Mouse (Mus musculus): ENCODE data around the gene Hrct1. TPM values are rescaled to one million over a fixed set of nuclear protein-coding genes. Genes with fewer than 3 reads are reported as not detected.

Hrct1 gene
- polyA plus RNA-seq, 1 experiment from 2014 or later = 1.6 TPM

- H3K4me2 ChIP-seq (ENCODE audit: low read depth, low read length) = no peak within 1 kb of the TSS
- no peaks in the 10 kb centered on the region for H3K27me3 ChIP-seq (ENCODE audit: control insufficient read depth, insufficient read depth, low read length)
- no peak within 1 kb of the TSS for H3K27ac ChIP-seq (ENCODE audit: low read length)
- no peaks in the 10 kb centered on the region for H3K4me1 ChIP-seq (ENCODE audit: control insufficient read depth, insufficient read depth, low read length)
- H3K36me3 ChIP-seq (ENCODE audit: control insufficient read depth, insufficient read depth, low read length) = no peaks in the 10 kb centered on the region
- H3K4me3 ChIP-seq (replicated peaks; ENCODE audit: low read length) = no peak within 1 kb of the TSS
- ATAC-seq (ENCODE audit: insufficient read depth, low FRiP score) = no peak
- H3K9me3 ChIP-seq (replicated peaks; ENCODE audit: control insufficient read depth, low read length) = no peaks in the 10 kb centered on the region
- 86% methylated on average over 6 of the region's 6 CpGs for WGBS
- no peak within 1 kb of the TSS for H3K9ac ChIP-seq (ENCODE audit: low read length)
Measured at GRCm38 (mm10) chr4:43700707-43701106, 26.3 kb upstream of the Hrct1 start, which contains the start of gene Olfr70. Olfr70 (minus strand) TSS chr4:43700807.

DNA sequence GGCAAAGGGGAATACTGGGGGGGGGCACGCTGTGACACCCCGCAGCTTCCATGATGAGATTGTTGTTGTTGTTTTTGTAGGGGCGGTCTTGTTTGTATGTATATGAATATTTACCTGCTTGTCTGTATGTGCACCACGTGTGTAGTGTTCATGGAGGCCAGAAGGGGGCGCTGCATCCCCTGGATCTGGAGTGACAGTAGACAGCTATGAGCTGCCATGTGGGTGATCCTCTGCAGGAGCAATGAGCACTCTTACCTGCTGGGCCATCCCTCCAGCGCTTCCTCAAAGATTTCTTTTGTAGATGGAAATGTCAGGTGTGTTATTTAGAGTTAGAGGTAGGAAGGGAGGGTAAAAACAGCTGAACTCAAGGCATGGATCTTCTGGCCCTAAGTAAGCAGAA is 23.5 kb upstream of the Hrct1 start:
- no peaks in the 10 kb centered on the region for H3K4me1 ChIP-seq (ENCODE audit: control insufficient read depth, insufficient read depth, low read length)
- H3K4me2 ChIP-seq (ENCODE audit: low read depth, low read length) = no peak overlapping the region
- ATAC-seq (ENCODE audit: insufficient read depth, low FRiP score) = no peak
- H3K9me3 ChIP-seq (replicated peaks; ENCODE audit: control insufficient read depth, low read length) = no peaks in the 10 kb centered on the region
- H3K27ac ChIP-seq (ENCODE audit: low read length) = no peak overlapping the region
- no peaks in the 10 kb centered on the region for H3K36me3 ChIP-seq (ENCODE audit: control insufficient read depth, insufficient read depth, low read length)
- WGBS = 79% methylated on average over 6 of the region's 6 CpGs
- H3K9ac ChIP-seq (ENCODE audit: low read length) = no peak overlapping the region
- no peak overlapping the region for H3K4me3 ChIP-seq (replicated peaks; ENCODE audit: low read length)
- no peaks in the 10 kb centered on the region for H3K27me3 ChIP-seq (ENCODE audit: control insufficient read depth, insufficient read depth, low read length)

DNA sequence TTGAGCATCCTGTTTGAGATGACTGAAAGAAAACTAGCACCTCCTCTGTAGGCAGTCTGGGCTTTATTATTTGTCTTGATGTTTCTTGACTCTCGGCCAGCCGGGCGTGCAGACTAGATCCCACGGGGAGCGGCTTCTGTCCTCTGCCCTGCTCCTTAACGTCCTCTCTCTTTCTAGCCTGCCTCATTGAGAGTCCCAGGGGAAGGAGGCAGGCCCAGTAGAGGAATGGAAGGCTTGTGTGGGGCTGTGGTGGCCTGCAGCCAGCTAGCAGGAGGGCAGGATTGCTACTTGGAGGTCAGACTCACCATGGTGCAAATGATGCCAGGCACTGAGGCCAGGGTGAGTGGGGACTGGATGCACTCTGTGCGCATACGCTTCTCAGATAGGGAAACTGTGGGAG is 23.1 kb upstream of the Hrct1 start:
- H3K9ac ChIP-seq (ENCODE audit: low read length) = no peak overlapping the region
- H3K36me3 ChIP-seq (ENCODE audit: control insufficient read depth, insufficient read depth, low read length) = no peaks in the 10 kb centered on the region
- H3K4me1 ChIP-seq (ENCODE audit: control insufficient read depth, insufficient read depth, low read length) = no peaks in the 10 kb centered on the region
- no peak overlapping the region for H3K27ac ChIP-seq (ENCODE audit: low read length)
- H3K4me2 ChIP-seq (ENCODE audit: low read depth, low read length) = no peak overlapping the region
- no peaks in the 10 kb centered on the region for H3K27me3 ChIP-seq (ENCODE audit: control insufficient read depth, insufficient read depth, low read length)
- 67% methylated on average over 8 of the region's 8 CpGs for WGBS
- no peak overlapping the region for H3K4me3 ChIP-seq (replicated peaks; ENCODE audit: low read length)
- no peaks in the 10 kb centered on the region for H3K9me3 ChIP-seq (replicated peaks; ENCODE audit: control insufficient read depth, low read length)
- no peak for ATAC-seq (ENCODE audit: insufficient read depth, low FRiP score)

DNA sequence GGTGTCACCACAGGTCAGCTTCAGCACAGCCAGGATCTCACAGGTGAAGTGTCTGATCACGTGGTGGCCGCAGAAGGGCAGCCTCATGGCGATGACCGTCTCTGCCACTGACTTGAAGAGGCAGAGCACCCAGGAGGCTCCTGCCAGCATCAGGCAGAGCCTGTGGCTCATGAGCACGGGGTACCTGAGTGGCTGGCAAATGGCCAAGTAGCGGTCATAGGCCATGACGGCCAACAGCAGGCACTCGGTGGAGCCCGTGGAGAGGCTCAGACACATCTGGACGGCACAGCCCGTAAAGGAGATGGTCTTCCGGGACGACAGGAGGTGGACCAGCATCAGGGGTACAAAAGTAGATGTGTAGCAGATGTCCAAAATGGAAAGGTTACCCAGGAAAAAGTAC is 21.0 kb upstream of the Hrct1 start:
- ATAC-seq (ENCODE audit: insufficient read depth, low FRiP score) = no peak; the same call in 1 of the 2 replicates
- no peak overlapping the region for H3K4me2 ChIP-seq (ENCODE audit: low read depth, low read length)
- H3K36me3 ChIP-seq (ENCODE audit: control insufficient read depth, insufficient read depth, low read length) = no peaks in the 10 kb centered on the region
- H3K4me1 ChIP-seq (ENCODE audit: control insufficient read depth, insufficient read depth, low read length) = no peaks in the 10 kb centered on the region
- WGBS = 73% methylated on average over 13 of the region's 13 CpGs
- no peak overlapping the region for H3K9ac ChIP-seq (ENCODE audit: low read length)
- no peaks in the 10 kb centered on the region for H3K27me3 ChIP-seq (ENCODE audit: control insufficient read depth, insufficient read depth, low read length)
- H3K27ac ChIP-seq (ENCODE audit: low read length) = no peak overlapping the region
- H3K9me3 ChIP-seq (replicated peaks; ENCODE audit: control insufficient read depth, low read length) = no peaks in the 10 kb centered on the region
- no peak overlapping the region for H3K4me3 ChIP-seq (replicated peaks; ENCODE audit: low read length)

DNA sequence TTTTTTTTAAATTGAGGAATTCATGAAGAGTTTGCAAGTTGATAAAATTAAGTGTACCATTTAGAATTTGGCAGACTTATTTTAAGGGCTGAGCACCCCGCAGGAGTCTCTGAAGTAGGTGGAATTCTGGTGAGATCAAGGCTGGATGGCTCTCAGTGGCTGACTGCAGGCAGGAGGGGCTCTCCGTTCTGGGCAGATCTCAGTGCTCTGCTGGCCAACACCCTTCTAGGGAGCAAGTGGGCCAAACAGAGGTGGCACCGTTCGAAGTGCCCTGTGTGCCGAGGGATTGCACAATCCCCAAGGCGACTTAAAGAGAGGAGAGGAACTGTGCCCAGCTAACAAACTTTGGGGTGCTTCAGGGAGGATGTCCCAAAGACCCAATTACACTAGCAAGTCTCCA is 17.1 kb upstream of the Hrct1 start, which contains the start of gene Olfr71:
Gene Olfr71 (minus strand): TSS at position 387 of the 400 bp plus-strand sequence.
- Histone ChIP-seq H3K4me2 (ENCODE audit: low read depth, low read length) (no peak within 1 kb of the TSS), H3K36me3 (ENCODE audit: control insufficient read depth, insufficient read depth, low read length) (no peaks in the 10 kb centered on the region), H3K9me3 (replicated peaks; ENCODE audit: control insufficient read depth, low read length) (no peaks in the 10 kb centered on the region), H3K27me3 (ENCODE audit: control insufficient read depth, insufficient read depth, low read length) (no peaks in the 10 kb centered on the region), H3K4me1 (ENCODE audit: control insufficient read depth, insufficient read depth, low read length) (no peaks in the 10 kb centered on the region), H3K4me3 (replicated peaks; ENCODE audit: low read length) (no peak within 1 kb of the TSS), H3K9ac (ENCODE audit: low read length) (no peak within 1 kb of the TSS), H3K27ac (ENCODE audit: low read length) (no peak within 1 kb of the TSS)
- 69% methylated on average over 6 of the region's 6 CpGs for WGBS
- no peak for ATAC-seq (ENCODE audit: insufficient read depth, low FRiP score)

DNA sequence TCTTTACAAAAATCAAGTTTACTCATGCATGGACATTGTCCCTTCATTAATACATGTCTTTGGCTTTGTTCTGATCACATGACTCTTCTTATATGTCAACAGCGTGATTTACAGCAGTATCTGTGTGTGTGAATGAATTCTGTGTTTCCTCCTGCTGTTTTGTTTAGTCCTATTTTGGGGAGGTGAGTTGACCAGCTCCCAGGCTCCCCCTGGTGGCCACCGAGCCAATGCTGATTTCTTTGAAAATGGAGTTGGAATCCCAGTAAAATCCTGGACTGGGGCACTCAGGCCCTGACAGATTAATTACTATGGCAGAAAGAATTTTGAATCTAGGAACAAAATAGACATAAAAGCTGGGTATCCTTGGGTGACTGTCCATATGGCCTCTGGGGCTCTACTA is 15.2 kb upstream of the Hrct1 start:
- H3K27ac ChIP-seq (ENCODE audit: low read length) = no peak overlapping the region
- no peak overlapping the region for H3K4me3 ChIP-seq (replicated peaks; ENCODE audit: low read length)
- no peak overlapping the region for H3K9ac ChIP-seq (ENCODE audit: low read length)
- H3K36me3 ChIP-seq (ENCODE audit: control insufficient read depth, insufficient read depth, low read length) = no peaks in the 10 kb centered on the region
- 1% methylated on average over 2 of the region's 2 CpGs for WGBS
- no peak for ATAC-seq (ENCODE audit: insufficient read depth, low FRiP score)
- no peaks in the 10 kb centered on the region for H3K9me3 ChIP-seq (replicated peaks; ENCODE audit: control insufficient read depth, low read length)
- H3K27me3 ChIP-seq (ENCODE audit: control insufficient read depth, insufficient read depth, low read length) = no peaks in the 10 kb centered on the region
- H3K4me2 ChIP-seq (ENCODE audit: low read depth, low read length) = no peak overlapping the region
- H3K4me1 ChIP-seq (ENCODE audit: control insufficient read depth, insufficient read depth, low read length) = no peaks in the 10 kb centered on the region

DNA sequence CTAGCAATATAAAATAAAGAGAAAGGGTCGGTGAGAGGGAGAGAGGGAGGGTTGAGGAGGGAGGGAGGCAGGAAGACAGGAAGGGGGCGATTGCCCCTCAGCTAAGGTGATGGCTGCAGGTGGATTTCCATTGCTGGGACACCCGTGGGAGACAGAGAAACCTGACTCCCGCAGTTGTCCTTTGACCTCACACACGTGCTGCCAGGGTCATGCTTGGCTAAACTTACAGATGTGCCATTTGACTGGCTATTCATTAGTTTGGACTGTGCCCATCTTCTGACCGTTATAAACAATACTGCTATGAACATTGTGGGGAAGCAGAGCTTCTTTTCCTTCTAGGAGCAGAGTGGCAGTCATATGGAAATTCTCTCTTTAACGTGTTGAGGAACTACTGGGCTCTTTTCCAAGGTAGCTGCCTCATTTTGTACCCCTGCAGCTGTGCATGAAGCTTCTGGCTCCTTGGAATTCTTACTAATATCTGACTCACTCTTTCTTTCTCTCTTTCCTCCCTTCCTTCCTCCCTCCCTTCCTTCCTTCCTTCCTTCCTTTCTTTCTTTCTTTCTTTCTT is 13.3 kb upstream of the Hrct1 start:
- Histone ChIP-seq H3K4me1 (ENCODE audit: control insufficient read depth, insufficient read depth, low read length) (no peaks in the 10 kb centered on the region), H3K36me3 (ENCODE audit: control insufficient read depth, insufficient read depth, low read length) (no peaks in the 10 kb centered on the region), H3K27me3 (ENCODE audit: control insufficient read depth, insufficient read depth, low read length) (no peaks in the 10 kb centered on the region), H3K4me2 (ENCODE audit: low read depth, low read length) (no peak overlapping the region), H3K27ac (ENCODE audit: low read length) (no peak overlapping the region), H3K9ac (ENCODE audit: low read length) (no peak overlapping the region), H3K9me3 (replicated peaks; ENCODE audit: control insufficient read depth, low read length) (no peaks in the 10 kb centered on the region), H3K4me3 (replicated peaks; ENCODE audit: low read length) (no peak overlapping the region)
- 38% methylated on average over 7 of the region's 7 CpGs for WGBS
- ATAC-seq (ENCODE audit: insufficient read depth, low FRiP score) = 0 out of 2 replicates have a peak, but pooled peaks have one; percentile 33

DNA sequence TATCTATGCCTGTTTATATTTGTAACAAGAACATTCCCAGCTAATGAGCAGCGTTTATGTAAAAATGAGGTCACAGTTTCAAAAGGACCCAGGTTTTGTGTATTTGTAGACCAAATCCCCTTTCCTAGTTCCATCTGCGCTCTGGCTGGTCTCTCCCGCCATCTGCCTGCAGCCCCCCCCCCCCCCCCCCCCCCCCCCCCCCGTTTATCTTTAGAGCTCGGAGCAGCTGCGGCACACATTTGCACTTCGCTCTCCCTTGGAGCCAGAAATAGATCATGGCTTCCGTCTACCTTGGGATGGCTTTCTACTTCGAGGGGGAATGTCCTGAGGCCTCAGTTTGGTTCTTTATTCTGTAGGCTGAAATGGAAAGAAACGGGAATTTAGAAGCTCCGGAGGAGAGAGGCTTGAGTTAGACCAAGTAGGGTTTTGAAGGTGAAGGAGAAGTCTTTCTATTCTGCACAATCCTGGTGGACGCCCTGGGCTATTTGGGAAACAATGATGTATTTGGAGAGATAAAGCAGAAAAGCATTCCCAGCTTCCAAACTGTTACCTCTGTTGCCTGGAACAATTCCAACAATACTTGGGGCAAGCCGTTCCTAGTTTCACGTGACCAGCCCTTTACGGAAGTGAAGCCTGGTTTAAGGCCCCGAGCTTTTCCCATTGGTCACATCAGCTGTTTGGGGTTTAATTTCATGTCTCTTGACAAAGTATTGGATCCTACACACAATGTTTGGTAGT is 6.3 kb upstream of the Hrct1 start:
- 40% methylated on average over 15 of the region's 16 CpGs for WGBS
- no peaks in the 10 kb centered on the region for H3K4me1 ChIP-seq (ENCODE audit: control insufficient read depth, insufficient read depth, low read length)
- H3K36me3 ChIP-seq (ENCODE audit: control insufficient read depth, insufficient read depth, low read length) = no peaks in the 10 kb centered on the region
- no peak overlapping the region for H3K9ac ChIP-seq (ENCODE audit: low read length)
- H3K4me2 ChIP-seq (ENCODE audit: low read depth, low read length) = no peak overlapping the region
- no peaks in the 10 kb centered on the region for H3K27me3 ChIP-seq (ENCODE audit: control insufficient read depth, insufficient read depth, low read length)
- ATAC-seq (ENCODE audit: insufficient read depth, low FRiP score) = no peak
- H3K27ac ChIP-seq (ENCODE audit: low read length) = peak overlapping the region; percentile 66; the same call in 1 of the 2 replicates
- H3K4me3 ChIP-seq (replicated peaks; ENCODE audit: low read length) = no peak overlapping the region
- no peaks in the 10 kb centered on the region for H3K9me3 ChIP-seq (replicated peaks; ENCODE audit: control insufficient read depth, low read length)

GRCm38 (mm10) chr4:43722191-43722590 is 4.8 kb upstream of the Hrct1 start:
- Histone ChIP-seq H3K36me3 (ENCODE audit: control insufficient read depth, insufficient read depth, low read length) (no peaks in the 10 kb centered on the region), H3K9me3 (replicated peaks; ENCODE audit: control insufficient read depth, low read length) (no peaks in the 10 kb centered on the region), H3K4me1 (ENCODE audit: control insufficient read depth, insufficient read depth, low read length) (peaks cover 10% of the 10 kb centered on the region), H3K27ac (ENCODE audit: low read length) (no peak overlapping the region), H3K4me3 (replicated peaks; ENCODE audit: low read length) (no peak overlapping the region), H3K27me3 (ENCODE audit: control insufficient read depth, insufficient read depth, low read length) (no peaks in the 10 kb centered on the region), H3K4me2 (ENCODE audit: low read depth, low read length) (no peak overlapping the region), H3K9ac (ENCODE audit: low read length) (no peak overlapping the region)
- 83% methylated on average over 4 of the region's 4 CpGs for WGBS
- no peak for ATAC-seq (ENCODE audit: insufficient read depth, low FRiP score)

All from stomach, embryonic 16.5 days (tissue).